Mouse (Mus musculus) myocyte (in vitro differentiated cells): ENCODE measurements at regions not wholly inside any gene's neighbourhood (a gene's known extent, or its start where the extent isn't known, plus 50 kb on each side); places are given as distances from the start of the nearest gene placed in this dataset.

ENCODE experiments used
- CEBPB ChIP-seq: IDR thresholded peaks from 2 replicates; pipeline ENCODE4 v1.6.1; 2011; ENCODE audit warnings: mild to moderate bottlenecking, moderate library complexity; ENCODE audit not compliant: poor library complexity, insufficient read depth, severe bottlenecking
- MAX ChIP-seq: IDR thresholded peaks from one replicate; pipeline ENCODE4 v1.6.1; 2011; ENCODE audit warnings: low read depth, mild to moderate bottlenecking, control low read depth
- SRF ChIP-seq: IDR thresholded peaks from one replicate; pipeline ENCODE4 v1.6.1; 2011; ENCODE audit warnings: low read depth; ENCODE audit not compliant: control insufficient read depth, insufficient read length

DNA sequence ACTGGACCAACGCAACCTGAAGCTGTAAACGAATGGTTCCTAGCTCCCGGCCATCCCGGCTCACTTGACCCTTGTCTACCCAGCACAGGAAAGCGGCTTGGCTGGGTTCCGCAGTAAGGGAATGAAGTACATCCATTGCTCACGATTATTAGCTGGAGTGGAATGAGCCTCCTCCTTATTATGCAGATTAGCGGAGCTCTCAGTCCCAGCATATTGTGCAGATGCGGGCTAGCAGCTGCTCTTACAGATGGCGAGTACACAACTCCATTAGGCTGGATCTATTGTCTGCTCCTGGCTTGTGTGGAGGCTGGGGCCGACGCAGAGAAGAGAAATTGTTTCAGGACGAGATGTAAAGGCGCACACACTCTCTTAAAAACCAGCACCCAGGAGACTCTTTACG lies 152.5 kb downstream of the Lnpk start:
- no peak for TF ChIP-seq MAX
- TF ChIP-seq SRF = no peak
- no peak for TF ChIP-seq CEBPB
